Mouse (Mus musculus): ENCODE measurements around the gene Dera.

The Dera gene

DNA sequence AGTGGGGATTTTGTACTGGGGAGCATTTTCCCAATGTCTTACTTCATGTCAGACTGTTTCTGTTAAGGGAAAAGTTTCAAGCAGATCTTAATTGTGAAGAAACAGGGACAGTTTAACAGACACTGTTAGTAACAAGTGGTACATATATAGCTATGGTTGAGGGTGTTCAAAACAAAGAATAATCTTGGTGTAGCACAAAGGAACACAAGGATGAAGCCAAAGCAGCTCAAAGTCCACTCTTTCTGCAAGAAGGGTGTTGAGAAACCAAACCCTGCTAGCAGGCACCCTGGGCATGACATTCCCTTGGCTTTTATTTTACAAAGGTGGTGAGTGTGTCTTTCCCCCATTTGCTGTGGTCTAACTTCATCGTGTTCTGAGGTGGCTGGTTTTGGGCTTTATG lies 3.5 kb downstream of the Dera start:
- DNase-seq (ENCODE audit: low spot score) = peak; percentile 7

GRCm38 (mm10) chr6:137759681-137760080 lies 5.3 kb downstream of the Dera start:
- DNase-seq (ENCODE audit: low spot score) = no peak

- no peak for DNase-seq (ENCODE audit: low spot score)
Measured at GRCm38 (mm10) chr6:137760966-137761365, 6.6 kb downstream of the Dera start.

DNA sequence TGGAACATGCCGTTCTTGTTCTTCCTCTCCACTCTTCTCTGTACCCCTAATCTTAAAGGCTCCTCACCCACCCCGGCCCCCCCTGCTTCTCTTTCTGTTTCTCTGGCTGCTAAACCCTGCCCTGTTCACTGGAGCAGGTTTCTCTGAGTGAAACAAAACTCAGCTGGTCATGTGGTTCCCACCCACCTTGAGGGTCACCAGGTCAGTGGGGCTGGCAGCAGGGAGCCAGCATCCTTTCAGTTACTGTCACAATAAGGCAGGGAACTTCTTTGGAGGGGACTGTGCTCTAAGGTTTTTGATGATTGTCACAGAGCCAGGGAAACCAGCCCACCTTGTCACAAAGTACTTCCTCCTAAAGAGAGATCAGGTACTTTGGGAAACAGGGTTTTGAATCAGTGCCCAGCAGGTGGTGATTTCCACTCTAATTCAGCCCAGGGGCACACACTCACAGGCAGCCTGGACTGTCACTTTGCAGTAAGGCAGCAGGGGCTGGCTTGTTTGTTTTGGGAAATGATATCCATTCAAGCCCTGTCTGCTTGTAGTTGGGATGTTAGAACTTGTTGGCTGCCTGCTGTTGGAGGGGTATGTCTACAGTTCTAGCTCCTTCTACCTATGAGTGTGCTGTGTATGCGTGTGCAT lies 10.3 kb downstream of the Dera start:
- no peak for DNase-seq (ENCODE audit: low spot score)

DNA sequence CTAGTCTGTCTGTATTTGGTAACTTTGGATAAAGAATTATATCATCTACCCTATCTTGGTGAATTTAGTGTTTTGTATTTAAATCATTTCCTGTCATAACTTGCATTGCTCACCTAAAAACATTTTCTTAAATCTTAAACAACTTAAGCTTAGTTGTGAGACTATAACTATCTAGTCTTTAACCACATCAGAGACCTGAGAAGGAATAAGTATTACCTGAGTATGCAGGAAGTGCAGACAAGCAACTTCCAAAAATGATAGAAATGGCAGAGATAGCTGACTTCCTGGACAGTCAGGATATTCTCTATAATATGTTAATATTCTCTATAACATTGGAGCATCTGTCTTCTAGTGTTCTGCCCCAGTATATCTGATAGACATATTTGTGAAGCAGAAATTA lies 11.8 kb downstream of the Dera start:
- DNase-seq (ENCODE audit: low spot score) = no peak

GRCm38 (mm10) chr6:137771621-137772250 lies 17.4 kb downstream of the Dera start:
- peak; percentile 33 for DNase-seq (ENCODE audit: low spot score)

DNA sequence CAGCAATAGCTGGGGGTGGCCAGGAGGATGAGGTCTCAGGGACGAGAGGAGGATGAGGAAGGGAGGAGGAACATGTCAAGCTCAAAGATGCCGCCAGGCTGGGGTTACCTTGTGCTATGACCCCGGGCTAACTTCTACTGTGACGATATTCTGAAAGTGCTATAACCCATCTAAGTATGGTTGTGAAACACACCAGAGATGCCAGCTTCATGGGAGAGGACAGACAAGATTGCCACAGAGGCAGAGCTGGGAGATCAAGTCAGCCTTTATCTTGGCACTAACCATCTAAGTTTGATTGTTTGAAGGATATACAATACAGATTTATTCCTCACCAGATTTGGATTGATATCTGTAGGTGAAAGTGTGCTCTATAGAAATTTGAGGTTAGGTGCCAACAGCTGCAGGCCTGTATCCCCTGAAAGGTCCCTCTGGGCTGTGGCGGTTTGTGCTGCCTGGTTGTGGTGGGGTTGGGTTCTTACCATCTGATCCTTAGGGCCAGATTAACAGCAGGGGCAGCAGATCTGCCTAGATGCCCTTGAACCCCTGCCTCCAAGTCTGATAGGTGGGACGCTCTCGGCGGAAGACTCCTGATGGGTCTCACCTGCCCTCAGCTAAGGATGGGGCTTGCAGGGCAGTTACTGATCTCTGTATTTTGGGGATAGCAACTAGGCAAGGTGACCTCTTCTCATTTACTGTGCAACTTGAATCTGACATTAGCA lies 18.7 kb downstream of the Dera start:
- DNase-seq (ENCODE audit: low spot score) = peak; percentile 23

- peak; percentile 14 for DNase-seq (ENCODE audit: low spot score)
Measured at GRCm38 (mm10) chr6:137773637-137774028, 19.3 kb downstream of the Dera start.

GRCm38 (mm10) chr6:137774166-137774565 lies 19.8 kb downstream of the Dera start:
- DNase-seq (ENCODE audit: low spot score) = peak; percentile 22

GRCm38 (mm10) chr6:137775159-137775558 lies 20.8 kb downstream of the Dera start:
- DNase-seq (ENCODE audit: low spot score) = no peak

- DNase-seq (ENCODE audit: low spot score) = peak; percentile 20
Measured at GRCm38 (mm10) chr6:137776981-137777380, 22.6 kb downstream of the Dera start.

DNA sequence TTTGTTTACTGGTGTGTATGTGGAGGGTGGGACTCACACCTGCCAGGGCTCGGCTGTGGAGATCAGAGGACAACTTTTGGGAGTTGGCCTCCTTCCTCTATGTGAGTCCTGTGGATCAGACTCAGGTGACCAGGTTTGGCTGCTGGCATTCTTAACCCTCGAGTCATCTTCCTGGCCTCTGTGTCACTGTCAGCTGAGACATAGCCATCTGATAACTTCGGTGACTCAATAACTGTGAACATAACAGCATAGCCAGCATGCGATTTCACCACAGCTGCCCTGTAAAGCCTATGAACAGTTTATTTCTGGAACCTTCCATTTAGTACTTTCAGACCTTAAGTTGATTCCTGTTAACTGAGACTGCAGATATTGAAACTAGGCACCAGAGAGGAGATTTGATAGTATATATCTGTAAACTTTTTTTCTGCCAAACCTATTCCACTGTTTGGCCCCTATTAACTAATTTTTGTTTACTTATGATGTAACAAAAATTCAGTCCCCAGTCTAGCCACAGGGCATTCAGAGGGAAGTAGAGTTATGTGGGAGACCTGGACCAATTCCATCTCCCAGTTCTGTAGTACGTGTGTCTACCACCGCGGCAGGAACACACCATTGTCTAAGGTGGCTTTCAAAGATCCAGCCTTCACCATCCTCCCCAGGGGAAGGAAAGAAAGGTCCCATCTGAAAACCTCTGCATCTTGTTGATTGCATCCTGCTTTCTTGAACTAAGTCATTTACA lies 29.7 kb downstream of the Dera start:
- DNase-seq (ENCODE audit: low spot score) = no peak

- DNase-seq (ENCODE audit: low spot score) = no peak
Measured at GRCm38 (mm10) chr6:137788976-137789590, 34.7 kb downstream of the Dera start.

GRCm38 (mm10) chr6:137789658-137790057 lies 35.3 kb downstream of the Dera start:
- DNase-seq (ENCODE audit: low spot score) = no peak

GRCm38 (mm10) chr6:137795494-137795893 lies 41.1 kb downstream of the Dera start:
- no peak for DNase-seq (ENCODE audit: low spot score)

DNA sequence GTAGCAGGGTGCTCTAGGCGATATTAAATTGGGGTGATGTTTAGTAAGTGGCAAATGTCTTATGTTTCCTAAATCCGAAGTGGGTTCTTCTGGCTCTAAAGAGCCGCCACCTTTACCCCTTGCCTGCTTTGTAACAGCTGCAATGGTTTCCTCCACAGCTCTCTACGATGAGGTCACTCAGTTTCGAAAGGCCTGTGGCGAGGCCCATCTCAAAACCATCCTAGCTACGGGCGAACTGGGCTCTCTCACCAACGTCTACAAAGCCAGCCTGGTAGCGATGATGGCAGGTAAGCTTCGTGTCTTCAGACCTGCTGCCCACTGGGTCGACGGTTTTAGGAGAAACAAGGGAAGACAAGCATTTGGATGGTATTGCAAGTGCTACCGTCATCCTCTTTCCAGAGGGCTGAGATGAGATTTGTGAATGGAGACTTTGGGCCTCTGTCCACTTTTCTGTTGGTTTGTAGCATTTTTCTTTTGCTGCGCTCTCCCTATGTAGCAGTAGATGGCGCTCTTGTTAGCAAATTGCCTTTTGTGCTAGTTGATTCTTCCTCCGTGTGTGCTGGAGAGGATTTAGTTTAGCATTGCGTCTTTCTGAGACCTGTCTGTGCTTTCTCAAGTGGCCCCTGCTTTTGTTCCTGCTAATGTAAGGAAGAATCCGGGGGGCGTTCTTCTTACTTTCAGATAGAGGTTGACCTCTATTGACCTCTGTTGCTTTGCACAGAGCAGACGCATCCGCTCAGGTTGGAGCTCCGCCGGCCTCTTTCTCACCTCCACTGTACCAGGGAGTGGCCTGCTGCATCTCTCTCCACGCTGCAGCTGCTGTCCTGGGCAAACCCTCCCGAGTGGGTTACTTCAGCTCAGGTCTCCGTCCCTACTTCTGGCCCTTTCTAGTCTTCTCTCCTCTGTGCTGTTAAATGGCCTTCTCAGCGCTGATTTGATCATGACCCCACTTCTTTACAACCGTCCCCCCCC lies 42.5 kb downstream of the Dera start:
- DNase-seq (ENCODE audit: low spot score) = no peak

DNA sequence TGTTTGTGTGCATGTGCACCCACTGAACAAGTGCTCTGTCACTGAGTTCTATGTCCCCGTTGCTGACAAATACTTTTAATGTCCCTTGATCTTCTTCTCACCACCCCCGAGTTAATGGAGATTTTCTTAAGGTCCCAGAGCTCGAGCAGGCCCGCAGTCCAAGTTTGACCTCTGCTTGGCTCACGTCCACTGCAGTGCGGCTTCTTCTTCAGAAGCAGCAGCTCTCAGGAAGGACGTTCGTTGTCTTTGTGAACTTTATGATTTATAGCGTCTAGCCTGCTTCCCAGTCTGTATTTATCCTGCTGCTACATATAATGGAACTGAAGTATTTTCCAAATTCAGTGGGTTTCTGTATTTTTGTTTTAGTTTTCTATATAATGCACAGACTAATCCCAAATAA lies 44.9 kb downstream of the Dera start:
- no peak for DNase-seq (ENCODE audit: low spot score)

GRCm38 (mm10) chr6:137803456-137804005 lies 49.2 kb downstream of the Dera start:
- no peak for DNase-seq (ENCODE audit: low spot score)

DNA sequence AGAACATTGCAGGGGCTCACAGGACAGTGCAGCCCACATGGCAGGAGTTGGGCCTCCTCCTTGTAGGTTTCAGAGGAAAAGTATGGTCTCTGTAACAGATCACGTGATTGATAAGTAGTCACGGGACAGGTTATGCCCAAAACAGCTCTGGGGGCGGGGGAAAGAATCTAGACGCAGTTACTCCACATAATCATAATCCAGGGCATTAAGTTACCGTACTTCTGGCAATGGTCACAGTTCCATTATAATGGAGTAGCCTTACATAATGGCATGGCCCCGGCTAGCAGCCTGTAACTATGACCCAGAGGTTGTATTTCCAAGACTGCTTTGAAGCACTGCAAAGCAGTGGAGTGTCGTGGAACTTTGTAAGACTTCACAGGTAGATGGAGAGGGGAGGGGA lies 49.8 kb downstream of the Dera start:
- no peak for DNase-seq (ENCODE audit: low spot score)

GRCm38 (mm10) chr6:137804606-137805005 lies 50.3 kb downstream of the Dera start:
- no peak for DNase-seq (ENCODE audit: low spot score)

DNA sequence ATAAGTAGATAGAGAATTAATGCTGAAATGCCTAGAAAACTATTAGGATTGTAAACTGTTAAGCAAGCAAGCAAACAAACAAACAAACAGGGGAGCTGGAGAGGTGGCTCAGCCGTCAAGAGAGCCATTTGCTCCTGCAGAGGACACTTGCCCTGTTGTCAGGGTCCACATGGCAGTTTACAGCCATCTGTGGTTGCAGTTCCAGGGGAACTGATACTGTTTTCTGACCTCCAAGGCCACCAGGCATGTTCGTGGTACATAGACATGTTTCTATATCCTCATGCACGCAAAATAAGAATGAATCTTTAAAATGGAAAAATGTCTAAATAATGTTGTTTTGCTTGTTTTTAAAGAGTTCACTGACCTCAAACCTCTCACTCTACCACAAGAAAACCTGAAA lies 52.0 kb downstream of the Dera start:
- no peak for DNase-seq (ENCODE audit: low spot score)

Measured in testis, postnatal 10 days (tissue).